Mouse (Mus musculus) left cerebral cortex, adult 2 months (tissue): ENCODE results near the gene Plcb2. TPM values are rescaled to one million over a fixed set of nuclear protein-coding genes. Genes with fewer than 3 reads are reported as not detected.

Experiments
- DNase-seq, 2 experiments: peaks; one replicate each; pipeline ENCODE4 v3.0.0; 2021 to 2022; ENCODE audit warnings: low spot score in 2 of 2, mixed read lengths in 1 of 2; ENCODE audit errors: extremely low spot score in 1 of 2
- H3K27ac ChIP-seq: fragments of 200-600 bp; 2 replicates; pipeline ENCODE4 v1.8.1; 2022
- H3K4me3 ChIP-seq: fragments of 200-600 bp; 2 replicates; pipeline ENCODE4 v1.8.1; 2022
- CTCF ChIP-seq: fragments of 200-600 bp; IDR thresholded peaks from 2 replicates; pipeline ENCODE4 v1.8.1; 2022; ENCODE audit warnings: antibody characterized with exemption, mild to moderate bottlenecking, moderate library complexity
- intact Hi-C: fragments of 180-260 bp; cut with DNase I; formaldehyde crosslinking; loops from one replicate; pipeline ENCODE4 v1.15.1; 2025
- total RNA-seq, 2 experiments: library from RNA; stranded (reverse); gene quantifications; 2 replicates each; pipeline ENCODE4 v1.2.3; 2021

The Plcb2 gene
- total RNA-seq, 2 experiments from 2014 or later = 2.3 to 3.2 TPM

GRCm38 (mm10) chr2:118729816-118730621 is 1.8 kb upstream of the Plcb2 start:
- H3K27ac ChIP-seq = no peak overlapping the region
- TF ChIP-seq CTCF = no peak
- no peak overlapping the region for H3K4me3 ChIP-seq
- intact Hi-C loops = loop anchor here (1.0 to 10.0 kb wide), 4 partner anchors 29 to 468 kb away; no protein-coding TSS in a partner anchor
- no peak for DNase-seq

GRCm38 (mm10) chr2:118729194-118729593 is 956 bp upstream of the Plcb2 start:
- H3K27ac ChIP-seq = no peak overlapping the region
- H3K4me3 ChIP-seq = no peak overlapping the region
- intact Hi-C loops = no loop called here
- no peak for TF ChIP-seq CTCF
- no peak for DNase-seq

GRCm38 (mm10) chr2:118727911-118728310 is 327 bp downstream of the Plcb2 start:
- intact Hi-C loops = no loop called here
- no peak for TF ChIP-seq CTCF
- no peak for DNase-seq
- H3K4me3 ChIP-seq = no peak overlapping the region
- H3K27ac ChIP-seq = no peak overlapping the region

- H3K27ac ChIP-seq = no peak overlapping the region
- no peak overlapping the region for H3K4me3 ChIP-seq
- intact Hi-C loops = no loop called here
- TF ChIP-seq CTCF = no peak
- DNase-seq = no peak
Measured at GRCm38 (mm10) chr2:118726873-118727272, 1.4 kb downstream of the Plcb2 start.

- Histone ChIP-seq H3K27ac (no peak overlapping the region), H3K4me3 (no peak overlapping the region)
- intact Hi-C loops = no loop called here
- TF ChIP-seq CTCF = no peak
- DNase-seq = no peak
Measured at GRCm38 (mm10) chr2:118725511-118725910, 2.7 kb downstream of the Plcb2 start.

- H3K4me3 ChIP-seq = no peak overlapping the region
- no peak for DNase-seq
- intact Hi-C loops = no loop called here
- no peak for TF ChIP-seq CTCF
- H3K27ac ChIP-seq = no peak overlapping the region
Measured at GRCm38 (mm10) chr2:118723693-118724486, 4.3 kb downstream of the Plcb2 start.

GRCm38 (mm10) chr2:118716677-118717076 is 11.6 kb downstream of the Plcb2 start:
- no peak for TF ChIP-seq CTCF
- Histone ChIP-seq H3K27ac (no peak overlapping the region), H3K4me3 (no peak overlapping the region)
- intact Hi-C loops = no loop called here
- DNase-seq = no peak

GRCm38 (mm10) chr2:118714230-118714629 is 14.0 kb downstream of the Plcb2 start:
- TF ChIP-seq CTCF = no peak
- intact Hi-C loops = no loop called here
- H3K27ac ChIP-seq = peak overlapping the region; percentile 79

GRCm38 (mm10) chr2:118713631-118714030 is 14.6 kb downstream of the Plcb2 start:
- intact Hi-C loops = no loop called here
- no peak for TF ChIP-seq CTCF
- peak overlapping the region; percentile 63 for H3K27ac ChIP-seq

More at GRCm38 (mm10) chr2:118714230-118714629, 14.0 kb downstream of the Plcb2 start:
- H3K4me3 ChIP-seq = no peak overlapping the region
- peak; percentile 62 to 79 for DNase-seq

GRCm38 (mm10) chr2:118711038-118711494 is 17.2 kb downstream of the Plcb2 start:
- DNase-seq = peak; percentile 58 to 59
- no peak; the same call in 1 of the 2 replicates for TF ChIP-seq CTCF
- Histone ChIP-seq H3K27ac (no peak overlapping the region), H3K4me3 (peak overlapping the region; percentile 42)
- intact Hi-C loops = no loop called here

More at GRCm38 (mm10) chr2:118713631-118714030, 14.6 kb downstream of the Plcb2 start:
- H3K4me3 ChIP-seq = no peak overlapping the region
- DNase-seq = no peak

- Histone ChIP-seq H3K27ac (no peak overlapping the region), H3K4me3 (no peak overlapping the region)
- no peak for DNase-seq
- intact Hi-C loops = no loop called here
- TF ChIP-seq CTCF = no peak
Measured at GRCm38 (mm10) chr2:118709655-118710221, 18.5 kb downstream of the Plcb2 start.

- no peak overlapping the region for H3K4me3 ChIP-seq
- intact Hi-C loops = no loop called here
- H3K27ac ChIP-seq = no peak overlapping the region
- no peak for TF ChIP-seq CTCF
- DNase-seq = no peak
Measured at GRCm38 (mm10) chr2:118708472-118708871, 19.8 kb downstream of the Plcb2 start.
